7 mouse cellular contexts compared by ENCODE assay signal in genomic region chrX:56609285-56609622, GRCm38 (mm10). TPM values are rescaled to one million over a fixed set of nuclear protein-coding genes. Genes with fewer than 3 reads are reported as not detected.
DNase-seq lines count a peak whose midpoint lies in the region; ATAC-seq and TF ChIP-seq lines count a peak whose summit lies in the region.

No protein-coding gene starts in this region.

- no peak for TF ChIP-seq EP300 in liver, embryonic 14.5 days (IDR thresholded peaks at IDR 0.05; ENCODE audit: low read depth)

- WGBS in thymus, adult 2 months, result 22% methylated on average over 7 of the region's 7 CpGs
- 36% methylated on average over 7 of the region's 7 CpGs for WGBS in forebrain, embryonic 12.5 days
- WGBS in liver, embryonic 14.5 days (ENCODE audit: insufficient replicate concordance), result 20% methylated on average over 7 of the region's 7 CpGs

- TF ChIP-seq CTCF in thymus, adult 2 months (IDR thresholded peaks at IDR 0.05; ENCODE audit: borderline replicate concordance, control insufficient read depth, extremely low read depth, insufficient read depth, low read length, poor library complexity), result no peak
- TF ChIP-seq CTCF in liver, embryonic 14.5 days (IDR thresholded peaks at IDR 0.05; ENCODE audit: low read depth), result no peak

- no peaks in the 10 kb centered on the region for H3K4me1 ChIP-seq in thymus, adult 2 months (replicated peaks; ENCODE audit: control insufficient read depth, insufficient read depth, low read length)
- H3K4me1 ChIP-seq in forebrain, embryonic 12.5 days, result peaks cover 8% of the 10 kb centered on the region
- peaks cover 13 to 29% of the 10 kb centered on the region in 2 experiments for H3K4me1 ChIP-seq in liver, embryonic 14.5 days (replicated peaks; ENCODE audit: control insufficient read depth in 2 of 2, insufficient read depth in 2 of 2, low read length in 1 of 2)

- no peak for TF ChIP-seq POLR2A in thymus, adult 2 months (IDR thresholded peaks at IDR 0.05; ENCODE audit: control insufficient read depth, extremely low read depth, insufficient read depth, low read length, poor library complexity)

- no peak; the same call in none of the 2 replicates for ATAC-seq in forebrain, embryonic 12.5 days (ENCODE audit: low FRiP score)
- peak; percentile 47 for ATAC-seq in liver, embryonic 14.5 days (ENCODE audit: insufficient read depth)

- H3K9ac ChIP-seq in forebrain, embryonic 12.5 days, result peak overlapping the region; percentile 69; the same call in 1 of the 2 replicates
- peak overlapping the region; percentile 68 for H3K9ac ChIP-seq in liver, embryonic 14.5 days (replicated peaks)

- no peak overlapping the region for H3K27ac ChIP-seq in thymus, adult 2 months (ENCODE audit: control insufficient read depth, insufficient read depth, low read length)
- no peak overlapping the region for H3K27ac ChIP-seq in forebrain, embryonic 12.5 days
- no peak overlapping the region for H3K27ac ChIP-seq in liver, embryonic 14.5 days

- no peaks in the 10 kb centered on the region for H3K9me3 ChIP-seq in forebrain, embryonic 12.5 days
- no peaks in the 10 kb centered on the region for H3K9me3 ChIP-seq in liver, embryonic 14.5 days (ENCODE audit: control insufficient read depth, low read length)

- no peak for DNase-seq in thymus, adult 2 months
- DNase-seq in thymus, postnatal 14 days, result no peak
- no peak for DNase-seq in liver, embryonic 14.5 days (ENCODE audit: low read depth in 3 of 3, low spot score in 3 of 3)
- DNase-seq in ovary, postnatal 36 days (ENCODE audit: low spot score), result no peak
- no peak for DNase-seq in right cerebral cortex, postnatal 14 days
- no peak for DNase-seq in thymus, postnatal 36 days

- peak overlapping the region; percentile 32; the same call in 1 of the 2 replicates for H3K4me3 ChIP-seq in thymus, adult 2 months (ENCODE audit: control insufficient read depth, insufficient read depth, low read length)
- peak overlapping the region; percentile 58 for H3K4me3 ChIP-seq in forebrain, embryonic 12.5 days (replicated peaks)
- H3K4me3 ChIP-seq in liver, embryonic 14.5 days (ENCODE audit: insufficient read depth in 1 of 2, low read depth in 2 of 2, low read length in 2 of 2), result peak overlapping the region; percentile 69 to 79

- no peaks in the 10 kb centered on the region for H3K36me3 ChIP-seq in thymus, adult 2 months (ENCODE audit: control insufficient read depth, insufficient read depth, low read length)
- H3K36me3 ChIP-seq in forebrain, embryonic 12.5 days (replicated peaks), result no peaks in the 10 kb centered on the region
- H3K36me3 ChIP-seq in liver, embryonic 14.5 days (replicated peaks; ENCODE audit: control insufficient read depth, insufficient read depth, low read depth), result no peaks in the 10 kb centered on the region

- peak overlapping the region; percentile 39 for H3K4me2 ChIP-seq in forebrain, embryonic 12.5 days
- peak overlapping the region; percentile 66 for H3K4me2 ChIP-seq in liver, embryonic 14.5 days (ENCODE audit: low read depth)

- no peaks in the 10 kb centered on the region for H3K27me3 ChIP-seq in thymus, adult 2 months (ENCODE audit: control insufficient read depth, insufficient read depth, low read length)
- H3K27me3 ChIP-seq in forebrain, embryonic 12.5 days, result no peaks in the 10 kb centered on the region
- H3K27me3 ChIP-seq in liver, embryonic 14.5 days (ENCODE audit: control insufficient read depth, insufficient read depth, low read length), result no peaks in the 10 kb centered on the region

RNA-seq across cellular contexts. Expression of gene Slc9a6, which starts 0.3 kb away (rescaled TPM):
- 12.4 and 13.2 TPM in 2 replicates for polyA plus RNA-seq in thymus, adult 2 months (2012; rRNA removed)
- polyA plus RNA-seq in forebrain, embryonic 12.5 days (2016; fragmentation: Nextera tagmentation; extraction: Ambion mirVana), result 26.7 and 28.4 TPM in 2 replicates
- 2.8 and 3.4 TPM in 2 replicates for polyA plus RNA-seq in liver, embryonic 14.5 days (2012; rRNA removed)
- polyA plus RNA-seq in liver, embryonic 14.5 days (2014; fragmentation: Nextera tagmentation; extraction: Ambion mirVana), result 2.5 and 4.0 TPM in 2 replicates

RNA-seq across cellular contexts. Expression of gene Mmgt1, which starts 11.4 kb away (rescaled TPM):
- polyA plus RNA-seq in thymus, adult 2 months (2012; rRNA removed), result 9.3 and 9.4 TPM in 2 replicates
- 53.2 and 56.7 TPM in 2 replicates for polyA plus RNA-seq in forebrain, embryonic 12.5 days (2016; fragmentation: Nextera tagmentation; extraction: Ambion mirVana)
- polyA plus RNA-seq in liver, embryonic 14.5 days (2012; rRNA removed), result 3.7 and 5.1 TPM in 2 replicates
- 8.5 and 8.7 TPM in 2 replicates for polyA plus RNA-seq in liver, embryonic 14.5 days (2014; fragmentation: Nextera tagmentation; extraction: Ambion mirVana)

RNA-seq across cellular contexts. Expression of gene Gm648, which starts 59.8 kb away (rescaled TPM):
- 0.09 TPM in 1 of 2 replicates, not detected in the other for polyA plus RNA-seq in thymus, adult 2 months (2012; rRNA removed)
- 0.18 and 0.19 TPM in 2 replicates for polyA plus RNA-seq in forebrain, embryonic 12.5 days (2016; fragmentation: Nextera tagmentation; extraction: Ambion mirVana)
- 0.04 TPM in 1 of 2 replicates, not detected in the other for polyA plus RNA-seq in liver, embryonic 14.5 days (2012; rRNA removed)
- not detected in 2 replicates for polyA plus RNA-seq in liver, embryonic 14.5 days (2014; fragmentation: Nextera tagmentation; extraction: Ambion mirVana)
